Mouse (Mus musculus) ovary, postnatal 10 days (tissue): ENCODE measurements around the gene Nop9.

Source experiments
- DNase-seq: peaks from one replicate; pipeline ENCODE4 v3.0.0; 2022; ENCODE audit warnings: low spot score

Gene Nop9

DNA sequence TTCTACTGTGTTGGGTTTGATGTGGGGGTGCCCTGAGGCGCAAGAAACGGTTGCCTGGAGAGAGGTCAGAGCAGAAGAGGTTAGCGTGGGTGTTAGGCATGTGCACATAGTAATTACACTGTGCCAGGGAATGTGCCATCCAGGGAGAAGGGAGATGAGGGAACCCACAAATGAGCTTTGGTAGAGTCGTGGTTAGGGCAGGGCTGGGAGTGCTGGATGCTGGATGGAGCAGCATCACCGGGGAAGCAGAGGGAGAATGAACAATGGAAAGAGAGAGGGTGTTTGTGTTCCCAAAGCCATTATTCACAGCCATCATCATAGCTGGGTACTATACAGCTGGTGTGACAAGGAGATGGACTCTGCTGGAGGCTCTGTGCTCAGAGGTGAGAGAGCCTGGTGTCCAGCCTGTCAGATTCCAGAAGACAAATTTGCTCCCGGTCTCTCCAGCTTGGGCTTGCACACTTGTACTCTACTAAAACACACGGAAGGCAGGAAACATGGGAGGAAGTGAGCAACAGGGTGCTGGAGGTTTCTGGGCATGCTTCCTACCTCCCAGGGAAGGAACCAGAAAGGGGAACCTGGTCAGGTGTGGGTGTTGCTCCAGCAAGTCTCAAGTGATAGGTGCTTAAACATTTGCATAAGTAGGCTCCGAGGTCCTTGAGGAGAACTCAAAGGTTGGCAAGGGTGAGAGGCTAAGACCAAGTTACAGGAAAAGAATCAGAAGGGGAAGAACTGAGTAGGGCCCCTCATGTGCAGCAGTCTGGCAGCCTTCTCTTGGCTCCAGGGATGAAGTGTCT is 17.4 kb upstream of the Nop9 start:
- DNase-seq, result no peak

DNA sequence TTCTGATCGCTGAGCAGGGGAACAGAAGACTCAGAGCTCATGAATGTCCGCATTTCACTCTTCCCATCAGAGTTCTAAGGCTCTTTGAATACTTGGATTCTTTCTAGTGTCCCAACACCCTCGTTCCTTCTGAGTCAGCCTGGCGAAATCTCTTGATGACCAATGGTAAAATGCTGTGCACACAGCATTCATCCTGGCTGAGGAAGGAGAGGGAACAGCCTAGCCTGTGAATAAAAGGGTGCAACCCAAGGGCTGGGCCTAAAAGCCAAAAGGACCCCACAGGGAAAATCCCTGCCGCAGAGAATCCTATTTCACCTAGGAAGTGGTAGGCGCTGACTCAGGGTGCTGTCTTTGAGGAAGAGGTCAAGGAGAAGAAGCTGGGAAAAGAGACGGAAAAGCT is 15.4 kb upstream of the Nop9 start:
- DNase-seq, result no peak

DNA sequence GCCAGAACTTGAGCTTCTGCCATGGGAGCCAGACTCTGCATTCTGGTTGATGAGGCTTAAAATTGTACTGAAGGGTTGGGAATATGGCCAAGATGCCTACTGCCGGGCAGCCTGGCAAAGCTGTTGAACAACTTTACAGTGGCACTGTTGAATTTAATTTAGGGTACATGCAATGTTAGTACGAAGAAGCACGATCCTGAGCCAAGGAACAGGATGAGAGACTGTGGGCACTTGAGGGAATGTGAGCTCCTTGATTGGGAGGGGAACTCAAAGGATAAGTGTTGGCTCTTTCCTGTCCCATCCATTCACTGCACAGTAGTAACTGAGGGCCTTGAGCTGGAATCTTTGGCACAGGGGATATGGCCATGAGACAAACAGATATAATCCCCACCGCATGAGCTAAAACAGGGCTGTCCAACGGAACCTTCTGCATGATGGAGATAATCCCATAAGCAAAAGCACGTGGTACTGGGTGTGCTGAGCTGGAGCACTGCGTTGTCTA is 14.9 kb upstream of the Nop9 start:
- DNase-seq, result no peak

DNA sequence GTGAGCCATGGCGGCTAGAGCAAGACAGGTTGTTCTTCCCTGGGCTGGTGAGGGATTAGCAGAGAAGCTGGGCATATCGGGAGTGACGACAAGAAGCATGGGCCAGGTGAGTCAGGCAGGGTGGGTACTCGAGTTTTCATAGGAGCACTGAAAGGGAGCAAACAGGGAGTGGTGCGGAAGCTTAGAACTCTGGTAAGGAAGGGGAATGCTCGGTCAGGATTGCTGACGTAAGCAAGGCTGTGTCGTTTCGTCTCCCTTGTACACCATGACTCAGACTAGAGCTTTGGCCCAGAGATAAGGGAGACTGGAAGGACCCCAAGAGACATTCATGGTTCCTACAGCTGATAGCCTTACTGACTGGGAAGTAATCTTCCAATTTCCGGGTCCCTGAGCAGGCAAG is 11.6 kb upstream of the Nop9 start:
- DNase-seq, result no peak

DNA sequence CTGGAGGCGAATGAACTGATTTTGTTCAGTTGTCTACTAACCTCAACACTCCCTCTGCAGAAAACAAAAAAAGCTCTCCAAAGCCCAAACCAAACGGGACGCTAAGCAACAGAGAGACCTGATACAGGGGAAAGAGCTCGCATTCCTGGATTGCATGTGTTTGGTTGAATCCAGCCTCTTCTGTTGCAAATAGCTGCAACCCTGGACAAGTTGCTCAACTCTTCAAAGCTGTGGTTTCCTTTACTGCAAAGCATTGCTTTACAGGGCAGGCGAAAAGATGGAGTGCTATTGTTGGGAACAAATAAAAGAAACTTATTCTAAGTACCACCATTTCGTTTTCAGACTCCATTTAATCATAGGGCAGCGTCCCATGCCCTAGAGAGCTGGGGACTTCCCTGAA is 10.6 kb upstream of the Nop9 start:
- DNase-seq, result no peak

DNA sequence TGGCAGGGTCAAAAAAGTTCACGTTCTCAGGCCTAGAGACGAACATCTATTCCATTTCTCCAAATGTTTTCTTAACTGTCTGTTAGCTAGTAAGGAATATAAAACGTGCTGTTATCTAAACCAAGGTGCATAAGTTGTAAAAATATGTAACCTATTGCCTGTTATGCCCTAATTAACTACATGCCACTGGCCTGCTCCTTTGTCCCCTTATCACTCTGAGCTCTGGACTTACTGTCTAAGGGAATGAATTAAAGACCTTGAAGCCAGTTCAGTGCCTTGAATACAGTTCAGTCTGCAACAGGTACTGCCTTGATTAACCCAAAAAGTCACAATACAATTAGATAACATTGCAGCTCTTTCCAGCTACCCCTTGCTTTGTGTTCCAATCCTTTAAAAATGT is 10.2 kb upstream of the Nop9 start:
- DNase-seq, result no peak

DNA sequence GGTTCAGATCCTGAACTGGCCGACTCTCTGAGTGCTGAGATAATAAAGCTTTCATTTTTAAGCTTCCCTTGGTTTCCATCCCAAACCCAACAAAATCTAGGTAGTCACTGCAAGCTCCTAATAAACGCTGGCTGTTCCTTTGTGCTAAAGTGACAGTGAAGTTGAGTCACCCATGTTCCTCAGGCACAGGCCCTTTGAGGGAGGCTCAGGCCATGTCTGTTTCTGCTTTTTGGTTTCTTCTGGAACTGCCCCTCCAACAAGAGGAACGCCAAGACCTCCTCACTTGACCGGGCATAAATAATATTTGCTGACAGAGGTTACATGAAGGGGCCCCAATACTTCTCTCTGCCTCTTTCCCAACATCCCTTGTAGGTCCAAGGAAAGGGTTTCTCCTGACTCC is 9.7 kb upstream of the Nop9 start:
- DNase-seq, result no peak

DNA sequence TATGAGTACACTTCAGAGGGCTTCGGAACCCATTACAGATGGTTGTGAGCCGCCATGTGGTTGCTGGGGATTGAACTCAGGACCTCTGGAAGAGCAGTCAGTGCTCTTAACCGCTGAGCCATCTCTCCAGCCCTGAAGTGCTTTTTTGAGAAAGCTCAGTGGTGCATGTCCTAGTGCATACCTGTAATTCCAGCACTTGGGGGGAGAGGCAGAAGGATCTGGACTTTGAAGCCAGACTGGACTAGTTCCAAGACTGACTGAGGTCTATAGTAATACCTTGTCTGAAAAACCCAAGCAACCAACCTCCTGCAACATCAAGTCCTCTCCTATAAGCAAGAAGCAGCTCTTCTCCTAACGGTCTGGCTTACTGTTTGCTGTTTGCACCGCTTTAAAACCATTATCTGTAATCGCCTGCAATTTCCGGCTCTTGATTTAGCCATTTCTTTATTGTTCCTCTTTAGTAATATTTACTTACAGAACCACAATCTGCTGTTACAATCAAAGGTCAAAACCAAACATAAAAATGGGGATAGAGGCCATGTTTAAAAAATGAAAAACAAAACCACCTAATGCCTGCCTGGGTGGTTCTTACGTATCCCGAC is 8.3 kb upstream of the Nop9 start:
- DNase-seq, result no peak

DNA sequence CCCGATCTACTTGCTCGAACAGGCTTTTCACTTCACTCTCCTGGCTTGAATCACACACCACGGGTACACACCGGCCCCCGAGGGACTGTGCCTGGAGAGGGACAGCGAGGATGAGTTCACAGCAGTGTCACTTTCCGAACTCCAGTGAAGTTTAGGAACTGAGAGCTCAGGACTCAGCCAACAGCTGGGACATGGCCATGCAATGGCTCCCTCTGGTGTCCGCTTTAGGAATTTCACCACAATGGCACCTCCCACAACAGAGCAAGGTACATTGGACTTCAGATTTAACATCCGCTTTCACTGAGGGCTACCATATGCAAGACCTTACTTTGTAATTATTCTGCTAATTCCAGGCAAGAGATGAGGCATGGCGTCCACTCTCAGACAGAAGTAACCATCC is 1.8 kb upstream of the Nop9 start:
- peak; percentile 86 for DNase-seq

DNA sequence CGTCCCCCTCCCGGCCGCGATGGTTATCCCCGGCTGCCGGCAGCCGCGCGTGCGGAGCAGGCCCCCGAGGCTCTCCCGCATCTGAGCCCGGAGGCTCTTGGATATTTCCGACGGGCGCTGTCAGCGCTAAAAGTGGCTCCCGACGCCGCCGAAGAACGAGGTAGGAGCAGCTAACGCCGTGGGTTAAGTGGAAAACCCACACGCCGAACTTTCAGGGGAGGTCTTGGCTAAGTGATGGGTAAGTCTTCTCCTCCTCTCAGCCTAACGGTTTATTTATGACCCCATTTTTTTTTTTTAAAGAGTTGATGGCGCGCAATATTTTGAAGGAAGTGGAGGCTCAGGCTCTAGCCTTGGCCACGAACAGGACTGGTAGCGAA is 356 bp downstream of the Nop9 start:
- no peak for DNase-seq

DNA sequence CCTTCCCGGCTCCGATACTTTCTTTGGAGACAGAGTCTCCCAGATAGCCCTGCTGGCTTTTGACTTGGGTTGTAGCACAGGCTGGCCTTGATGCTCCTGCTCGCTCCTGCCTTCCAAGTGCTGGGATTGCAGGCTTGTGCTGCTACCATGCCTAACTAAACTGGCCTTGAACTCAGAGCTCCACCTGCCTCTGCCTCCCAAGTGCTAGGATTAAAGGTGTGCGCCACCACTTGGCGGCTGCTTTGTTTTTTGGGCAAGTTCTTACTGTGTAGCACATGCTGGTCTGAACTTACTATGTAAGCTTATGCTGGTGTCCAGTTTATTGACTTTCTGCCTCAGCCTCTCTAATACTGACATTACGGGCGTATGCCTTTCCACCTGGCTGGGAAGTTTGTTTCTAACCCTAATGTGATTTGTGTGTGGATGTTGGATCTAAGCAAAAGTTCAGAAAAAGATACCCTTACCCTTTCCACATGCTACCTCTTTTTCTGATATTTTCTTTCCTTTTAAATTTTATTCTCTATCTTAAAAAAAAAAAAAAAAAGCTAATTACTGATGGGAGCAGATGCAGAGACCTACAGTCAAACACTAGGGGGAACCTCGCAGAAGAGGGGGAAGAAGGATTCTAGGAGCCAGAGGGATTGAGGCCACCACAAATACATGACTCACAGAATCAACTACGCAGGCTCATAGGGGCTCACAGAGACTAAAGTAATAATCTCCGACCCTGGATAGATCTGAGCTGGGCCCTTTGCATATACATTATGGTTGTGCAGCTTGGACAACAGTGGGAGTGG is 1.8 kb downstream of the Nop9 start:
- DNase-seq, result no peak

DNA sequence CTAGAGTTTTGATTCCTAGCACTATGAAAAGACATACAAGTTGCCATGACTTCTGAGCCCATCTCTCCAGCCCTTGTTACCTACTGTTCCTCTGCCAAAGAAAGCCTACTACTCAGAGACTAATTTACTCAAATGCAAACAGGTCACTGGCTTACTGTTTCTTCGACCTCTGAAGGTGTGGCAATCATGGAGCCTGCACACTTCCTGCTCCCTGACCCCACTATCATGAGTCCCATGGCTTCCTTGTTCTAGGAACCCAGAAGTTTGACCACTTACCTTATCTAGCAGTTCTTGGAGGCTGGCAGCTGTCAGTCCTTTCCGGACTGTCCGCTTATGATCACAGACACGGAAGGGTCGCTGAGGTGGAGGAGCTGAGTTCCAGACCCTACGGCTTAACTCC is 12.1 kb downstream of the Nop9 start:
- no peak for DNase-seq

DNA sequence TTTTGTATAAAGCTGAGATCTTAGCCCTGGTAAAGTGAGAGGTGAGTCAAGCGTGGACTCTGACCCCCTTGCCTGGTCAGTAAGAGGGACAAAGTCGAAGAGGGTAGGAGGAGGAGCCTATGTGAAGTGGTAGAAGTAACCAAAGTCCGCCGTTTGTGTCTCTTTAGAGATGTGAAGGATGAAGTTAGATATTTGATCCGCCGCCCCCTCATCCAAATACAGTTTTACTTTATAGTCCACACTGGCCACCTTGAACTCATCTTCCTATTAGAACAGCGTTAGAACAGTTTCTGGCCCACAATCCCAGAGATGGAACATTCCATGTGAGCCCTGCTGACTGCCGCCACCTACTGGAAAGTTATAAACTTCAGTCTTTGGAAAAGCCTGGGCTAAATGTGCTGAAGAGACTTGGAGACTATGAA is 12.9 kb downstream of the Nop9 start, which contains the start of gene Cideb:
Cideb (minus strand) TSS at position 96 of the 422 bp plus-strand sequence.
- no peak for DNase-seq

DNA sequence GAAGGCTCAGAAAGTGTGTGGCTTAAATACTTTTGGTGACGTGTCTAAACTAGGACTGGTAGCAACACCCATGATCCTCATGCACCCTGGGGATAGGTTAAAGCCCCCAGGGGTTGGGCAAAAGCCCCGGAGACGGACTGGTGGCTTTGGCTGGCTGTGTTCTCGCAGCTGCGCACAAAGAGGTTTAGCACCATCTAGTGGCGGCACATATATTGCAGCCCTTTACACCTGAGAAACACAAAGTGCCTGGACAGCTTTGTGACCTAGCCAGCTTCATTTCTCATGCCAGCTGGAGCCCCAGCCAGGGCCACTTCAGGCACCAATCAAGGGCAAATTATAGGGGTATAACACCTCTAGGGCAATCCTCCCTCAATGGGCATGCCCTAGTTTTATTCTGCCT is 14.7 kb downstream of the Nop9 start:
- DNase-seq, result peak; percentile 86

DNA sequence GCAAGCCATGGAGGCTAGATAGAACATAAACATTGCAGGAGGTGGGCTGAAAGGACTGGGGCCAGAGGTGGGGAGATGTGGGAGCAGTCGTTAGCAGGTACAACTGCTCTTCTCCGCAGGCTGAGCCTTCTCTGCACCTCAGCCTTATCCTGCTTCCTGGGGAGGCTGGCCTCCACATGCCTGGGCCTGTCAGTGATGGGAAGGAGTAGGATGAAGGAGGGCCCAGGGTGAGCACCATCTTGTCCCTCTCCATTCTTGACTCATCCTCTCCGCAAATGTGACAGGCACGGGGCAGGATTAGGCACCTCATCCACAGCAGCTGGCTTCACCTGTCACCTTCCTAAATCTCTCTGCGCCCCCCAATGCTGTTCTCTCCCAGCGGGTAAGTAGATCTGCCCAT is 15.7 kb downstream of the Nop9 start, which contains the start of gene Ltb4r2:
Ltb4r2 (plus strand) TSS at position 266 of the 400 bp plus-strand sequence.
- DNase-seq, result no peak

DNA sequence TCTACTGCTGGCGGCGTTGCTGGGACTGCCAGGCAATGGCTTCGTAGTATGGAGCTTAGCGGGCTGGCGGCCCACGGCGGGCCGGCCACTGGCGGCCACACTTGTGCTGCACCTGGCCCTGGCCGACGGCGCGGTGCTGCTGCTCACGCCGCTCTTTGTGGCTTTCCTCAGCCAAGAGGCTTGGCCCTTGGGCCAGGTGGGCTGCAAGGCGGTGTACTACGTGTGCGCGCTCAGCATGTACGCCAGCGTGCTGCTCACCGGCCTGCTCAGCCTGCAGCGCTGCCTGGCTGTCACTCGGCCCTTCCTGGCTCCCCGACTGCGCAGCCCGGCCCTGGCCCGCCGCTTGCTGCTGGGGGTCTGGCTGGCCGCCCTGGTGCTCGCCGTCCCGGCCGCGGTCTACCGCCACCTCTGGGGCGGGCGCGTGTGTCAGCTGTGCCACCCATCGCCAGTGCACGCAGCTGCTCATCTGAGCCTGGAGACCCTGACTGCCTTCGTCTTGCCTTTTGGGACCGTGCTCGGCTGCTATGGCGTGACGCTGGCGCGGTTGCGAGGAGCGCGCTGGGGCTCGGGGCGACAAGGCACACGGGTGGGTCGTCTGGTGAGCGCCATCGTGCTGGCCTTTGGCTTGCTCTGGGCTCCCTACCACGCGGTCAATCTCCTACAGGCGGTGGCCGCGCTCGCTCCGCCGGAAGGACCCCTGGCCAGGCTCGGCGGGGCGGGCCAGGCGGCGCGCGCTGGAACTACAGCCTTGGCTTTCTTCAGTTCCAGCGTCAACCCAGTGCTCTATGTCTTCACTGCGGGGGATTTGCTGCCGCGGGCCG is 16.7 kb downstream of the Nop9 start:
- peak; percentile 47 for DNase-seq

DNA sequence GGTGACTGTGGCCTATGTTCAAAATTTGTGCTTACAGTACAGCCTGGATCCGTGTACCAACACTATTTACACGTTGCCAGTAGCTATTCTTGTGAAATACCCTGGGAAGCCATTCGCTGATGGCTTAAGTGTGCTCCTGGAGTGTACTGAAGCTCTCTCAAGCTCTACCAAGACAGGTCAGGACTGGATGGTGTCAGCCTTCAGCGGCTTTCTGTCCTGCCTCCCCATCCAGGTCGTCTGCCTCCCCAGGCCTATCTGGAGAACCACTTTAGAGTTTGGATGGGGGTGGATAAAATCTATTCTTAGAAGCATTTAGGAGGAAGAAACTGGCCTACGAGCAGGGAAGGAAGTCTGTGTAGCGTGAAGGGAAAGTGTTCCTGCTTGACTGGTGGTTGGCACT is 17.7 kb downstream of the Nop9 start:
- no peak for DNase-seq

DNA sequence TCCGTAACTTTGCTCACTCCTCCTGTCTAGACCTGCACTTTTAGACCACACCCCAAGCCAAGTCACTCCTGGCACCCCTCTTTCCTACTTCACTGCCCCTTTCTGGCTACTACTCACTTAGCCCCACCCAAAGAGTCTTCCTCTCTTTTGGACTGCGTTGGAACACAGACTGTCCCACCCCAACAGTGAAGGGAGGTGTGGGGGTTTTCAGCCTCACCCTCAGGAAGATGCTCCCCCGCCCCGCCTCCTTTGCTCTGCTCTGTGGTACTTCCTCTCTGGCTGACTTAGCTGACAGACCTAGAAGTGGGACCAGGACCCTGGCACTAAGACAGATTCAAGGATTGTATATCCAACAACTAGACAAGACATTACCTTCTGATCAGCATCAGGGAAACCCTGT is 20.2 kb downstream of the Nop9 start, which contains the start of gene Ltb4r1:
Ltb4r1 (plus strand) TSS at position 267 of the 400 bp plus-strand sequence.
- DNase-seq, result no peak

DNA sequence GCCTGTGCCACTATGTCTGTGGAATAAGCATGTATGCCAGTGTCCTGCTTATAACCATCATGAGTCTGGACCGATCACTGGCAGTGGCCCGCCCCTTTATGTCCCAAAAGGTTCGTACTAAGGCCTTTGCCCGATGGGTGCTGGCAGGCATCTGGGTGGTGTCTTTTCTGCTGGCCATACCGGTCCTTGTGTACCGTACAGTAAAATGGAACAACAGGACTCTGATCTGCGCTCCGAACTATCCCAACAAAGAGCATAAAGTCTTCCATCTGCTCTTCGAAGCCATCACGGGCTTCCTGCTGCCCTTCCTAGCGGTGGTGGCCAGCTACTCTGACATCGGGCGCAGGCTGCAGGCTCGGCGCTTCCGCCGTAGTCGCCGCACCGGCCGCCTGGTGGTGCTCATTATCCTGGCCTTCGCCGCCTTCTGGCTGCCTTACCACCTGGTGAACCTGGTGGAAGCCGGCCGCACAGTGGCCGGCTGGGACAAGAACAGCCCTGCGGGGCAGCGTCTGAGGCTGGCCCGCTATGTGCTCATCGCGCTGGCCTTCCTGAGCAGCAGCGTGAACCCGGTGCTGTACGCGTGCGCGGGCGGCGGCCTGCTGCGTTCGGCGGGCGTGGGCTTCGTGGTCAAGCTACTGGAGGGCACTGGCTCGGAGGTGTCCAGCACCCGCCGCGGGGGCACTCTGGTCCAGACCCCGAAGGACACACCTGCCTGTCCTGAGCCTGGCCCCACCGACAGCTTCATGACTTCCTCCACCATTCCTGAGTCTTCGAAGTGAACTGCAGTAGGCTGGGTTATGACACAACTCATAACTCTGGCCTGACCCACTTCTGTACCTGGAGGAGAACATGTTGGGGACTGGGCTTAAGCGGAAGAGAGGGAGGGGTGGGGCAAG is 22.3 kb downstream of the Nop9 start:
- DNase-seq, result no peak

DNA sequence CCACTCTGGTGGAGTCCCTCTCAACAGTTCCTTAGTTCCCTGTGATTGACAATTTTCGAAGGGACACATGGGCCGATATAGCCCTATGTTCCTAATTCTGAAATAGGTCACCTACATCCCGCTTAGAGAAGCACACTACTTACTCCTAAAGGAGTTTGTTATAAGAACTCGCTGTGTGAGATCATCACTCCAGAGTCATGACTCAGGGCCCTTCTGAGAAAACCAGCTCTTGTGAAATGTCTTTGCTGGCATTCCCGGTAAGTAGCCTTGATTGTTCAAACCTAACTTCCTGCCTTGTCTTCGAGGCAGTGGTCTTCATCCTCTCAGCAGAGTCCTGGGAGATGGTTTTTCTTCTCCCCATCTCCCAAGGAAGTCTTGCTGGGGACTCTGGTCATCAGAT is 23.1 kb downstream of the Nop9 start:
- DNase-seq, result no peak
